Mouse (Mus musculus) midbrain, embryonic 16.5 days (tissue): ENCODE data around the gene Arsg. TPM values are rescaled to one million over a fixed set of nuclear protein-coding genes. Genes with fewer than 3 reads are reported as not detected.

Source experiments
- ATAC-seq: fragments of 200-750 bp; cut with Nextera tagmentation; 2 replicates; pipeline ENCODE4 v1.8.0; 2017; ENCODE audit warnings: moderate TSS enrichment
- H3K27ac ChIP-seq: fragments of 300-500 bp; sonication (generic); 2 replicates; pipeline ENCODE4 v1.5.1; 2014; ENCODE audit warnings: mild to moderate bottlenecking, low read length, mixed read lengths
- H3K27me3 ChIP-seq: fragments of 300-500 bp; sonication (generic); 2 replicates; pipeline ENCODE4 v1.6.1; 2014; ENCODE audit warnings: low read depth, low read length, mixed read lengths; ENCODE audit not compliant: control insufficient read depth, insufficient read depth
- H3K36me3 ChIP-seq: fragments of 300-500 bp; sonication (generic); 2 replicates; pipeline ENCODE4 v1.6.1; 2014; ENCODE audit warnings: mild to moderate bottlenecking, low read length, moderate library complexity, mixed read lengths; ENCODE audit not compliant: control insufficient read depth, insufficient read depth
- H3K4me1 ChIP-seq: fragments of 300-500 bp; sonication (generic); 2 replicates; pipeline ENCODE4 v1.6.1; 2014; ENCODE audit warnings: mild to moderate bottlenecking, low read length, mixed read lengths; ENCODE audit not compliant: control insufficient read depth, insufficient read depth
- H3K4me2 ChIP-seq: fragments of 300-500 bp; sonication (generic); 2 replicates; pipeline ENCODE4 v1.6.1; 2014; ENCODE audit warnings: mild to moderate bottlenecking, low read length, mixed read lengths
- H3K4me3 ChIP-seq: fragments of 300-500 bp; sonication (generic); 2 replicates; pipeline ENCODE4 v1.5.1; 2014; ENCODE audit warnings: low read depth, mild to moderate bottlenecking, low read length, moderate library complexity, mixed read lengths
- H3K9ac ChIP-seq: fragments of 300-500 bp; sonication (generic); 2 replicates; pipeline ENCODE4 v1.6.1; 2014; ENCODE audit warnings: low read depth, low read length, mixed read lengths
- H3K9me3 ChIP-seq: fragments of 300-500 bp; sonication (generic); replicated peaks from 2 replicates; pipeline ENCODE4 v1.6.1; 2014; ENCODE audit warnings: mild to moderate bottlenecking, low read length, mixed read lengths; ENCODE audit not compliant: control insufficient read depth, poor library complexity, severe bottlenecking
- WGBS: fragments of 180-500 bp; shearing (Covaris S2); extraction: QIAGEN DNeasy Blood & Tissue Kit; methylation state at CpG from one replicate; pipeline ENCODE4 v1.1.7; 2014; 5-methylcytosine and 5-hydroxymethylcytosine counted together
- microRNA-seq: library from miRNA; unstranded; fragments of <30 nt; microRNA quantifications from one replicate; pipeline ENCODE4, GENCODE M21; 2017
- polyA plus RNA-seq: library from polyadenylated mRNA; unstranded; fragments of >200 nt; fragmentation: Nextera tagmentation; extraction: Ambion mirVana; gene quantifications from 2 replicates; pipeline ENCODE4 v1.2.1, GENCODE M21; 2015

The Arsg gene
- polyA plus RNA-seq, 1 experiment from 2014 or later: 4.2 TPM

DNA sequence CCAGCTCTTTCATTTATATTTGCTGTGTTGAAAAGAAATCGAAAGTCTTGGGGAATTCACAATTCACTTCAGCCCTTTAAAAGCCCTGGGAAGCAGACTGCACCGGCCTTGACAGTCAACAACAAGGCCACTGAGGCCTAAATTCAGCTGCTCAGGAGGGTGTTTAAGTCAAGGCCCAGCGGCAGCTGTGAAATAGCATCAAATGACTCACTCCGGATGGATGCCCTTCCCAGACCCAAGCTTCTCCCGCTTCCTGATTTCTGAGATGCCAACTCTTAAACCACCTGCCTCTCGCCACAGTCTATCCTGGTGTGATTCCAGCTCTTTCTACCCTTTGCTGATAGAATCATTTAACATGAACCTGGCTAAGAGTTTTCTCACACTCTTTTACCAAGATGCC is 147.2 kb downstream of the Arsg start:
- no peak for ATAC-seq
- Histone ChIP-seq H3K27ac (no peak overlapping the region), H3K4me2 (no peak overlapping the region), H3K9ac (no peak overlapping the region), H3K9me3 (no peaks in the 10 kb centered on the region), H3K4me3 (no peak overlapping the region), H3K27me3 (no peaks in the 10 kb centered on the region), H3K4me1 (no peaks in the 10 kb centered on the region), H3K36me3 (no peaks in the 10 kb centered on the region)
- 86% methylated on average over 6 of the region's 6 CpGs for WGBS

DNA sequence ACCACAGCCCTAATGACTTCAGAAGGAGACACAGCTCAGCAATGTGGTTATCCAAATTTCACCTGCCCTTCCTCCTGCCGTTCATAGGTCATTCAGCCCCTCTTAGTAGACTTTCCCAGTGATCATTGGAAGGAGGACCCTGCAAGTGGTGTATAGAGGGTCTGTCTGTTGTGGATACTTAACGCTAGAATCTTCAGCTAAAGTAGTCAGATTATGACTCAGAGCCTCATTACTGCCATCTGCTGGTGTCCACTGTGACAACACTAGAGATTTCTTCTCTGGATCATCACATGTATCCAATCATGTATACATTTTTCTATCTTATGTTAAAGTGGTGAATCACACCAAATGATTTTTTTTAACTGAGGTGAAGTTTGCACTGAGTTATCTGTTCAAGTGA is 148.0 kb downstream of the Arsg start:
- 9% methylated on average over 2 of the region's 2 CpGs for WGBS
- Histone ChIP-seq H3K36me3 (no peaks in the 10 kb centered on the region), H3K27me3 (no peaks in the 10 kb centered on the region)

GRCm38 (mm10) chr11:109622518-109623037 is 149.4 kb downstream of the Arsg start:
- H3K4me1 ChIP-seq: no peaks in the 10 kb centered on the region
- H3K9ac ChIP-seq: no peak overlapping the region
- H3K9me3 ChIP-seq: no peaks in the 10 kb centered on the region
- WGBS: 42% methylated on average over 15 of the region's 15 CpGs
- no peaks in the 10 kb centered on the region for H3K36me3 ChIP-seq
- H3K4me2 ChIP-seq: no peak overlapping the region
- H3K4me3 ChIP-seq: no peak overlapping the region
- H3K27ac ChIP-seq: no peak overlapping the region
- ATAC-seq: no peak
- H3K27me3 ChIP-seq: no peaks in the 10 kb centered on the region

More for the DNA sequence above, 148.0 kb downstream of the Arsg start:
- Histone ChIP-seq H3K4me3 (no peak overlapping the region), H3K9ac (no peak overlapping the region), H3K9me3 (no peaks in the 10 kb centered on the region), H3K4me1 (no peaks in the 10 kb centered on the region), H3K4me2 (no peak overlapping the region), H3K27ac (no peak overlapping the region)
- ATAC-seq: peak; percentile 36; the same call in 1 of the 2 replicates

Small RNAs within 50 kb of the gene (microRNA-seq; reads per million reads assigned to microRNA genes)
- gene Gm25540: not detected

Other genes with a start within 250 kb of the Arsg start
- 17.5 and 18.8 TPM in 2 replicates for gene Rgs9, start 175.2 kb upstream of the Arsg start, polyA plus RNA-seq
- gene Gna13, start 110.5 kb upstream of the Arsg start, polyA plus RNA-seq: 17.6 and 20.5 TPM in 2 replicates
- gene 9930022D16Rik, start 59.5 kb upstream of the Arsg start, polyA plus RNA-seq: not detected in 2 replicates
- 55.7 and 56.1 TPM in 2 replicates for gene Amz2, start 47.4 kb upstream of the Arsg start, polyA plus RNA-seq
- gene Slc16a6, start 224 bp downstream of the Arsg start, polyA plus RNA-seq: 3.7 and 4.5 TPM in 2 replicates
- gene Wipi1, start 138.6 kb downstream of the Arsg start, polyA plus RNA-seq: 14.3 and 15.6 TPM in 2 replicates
- 538 and 554 TPM in 2 replicates for gene Prkar1a, start 176.0 kb downstream of the Arsg start, polyA plus RNA-seq
- gene Fam20a, start 248.9 kb downstream of the Arsg start, polyA plus RNA-seq: 3.4 and 3.9 TPM in 2 replicates